Mouse (Mus musculus) c-Kit-positive CD71-positive TER-119-positive erythroid progenitor cells, embryonic 14.5 days (primary cell): ENCODE measurements around the gene Rnasel.

Source experiments
- DNase-seq: peaks from one replicate; pipeline ENCODE4 v3.0.0-alpha.2; 2013; ENCODE audit warnings: low spot score

Rnasel gene

GRCm38 (mm10) chr1:153749211-153749801, at the start of gene Rnasel:
Rnasel (plus strand) TSS chr1:153749426.
- peak; percentile 87 for DNase-seq

- DNase-seq, result no peak
Observed at GRCm38 (mm10) chr1:153700448-153701063, 48.7 kb upstream of the Rnasel start.

- DNase-seq, result no peak
Observed at GRCm38 (mm10) chr1:153701461-153701860, 47.8 kb upstream of the Rnasel start.

- no peak for DNase-seq
Observed at GRCm38 (mm10) chr1:153702166-153702852, 46.9 kb upstream of the Rnasel start.

- DNase-seq, result no peak
Observed at GRCm38 (mm10) chr1:153702853-153703410, 46.3 kb upstream of the Rnasel start.

GRCm38 (mm10) chr1:153703445-153703991, 45.7 kb upstream of the Rnasel start:
- DNase-seq, result no peak

GRCm38 (mm10) chr1:153704174-153704573, 45.1 kb upstream of the Rnasel start:
- DNase-seq, result no peak

GRCm38 (mm10) chr1:153704996-153705395, 44.2 kb upstream of the Rnasel start:
- no peak for DNase-seq

GRCm38 (mm10) chr1:153708626-153709025, 40.6 kb upstream of the Rnasel start:
- no peak for DNase-seq

GRCm38 (mm10) chr1:153709451-153709850, 39.8 kb upstream of the Rnasel start:
- DNase-seq, result no peak

- no peak for DNase-seq
Observed at GRCm38 (mm10) chr1:153711544-153712262, 37.5 kb upstream of the Rnasel start.

GRCm38 (mm10) chr1:153712633-153713032, 36.6 kb upstream of the Rnasel start:
- DNase-seq, result no peak

GRCm38 (mm10) chr1:153717990-153718389, 31.2 kb upstream of the Rnasel start:
- DNase-seq, result no peak

GRCm38 (mm10) chr1:153720935-153721334, 28.3 kb upstream of the Rnasel start:
- no peak for DNase-seq

- DNase-seq, result no peak
Observed at GRCm38 (mm10) chr1:153721565-153722310, 27.5 kb upstream of the Rnasel start.

GRCm38 (mm10) chr1:153723426-153723825, 25.8 kb upstream of the Rnasel start:
- DNase-seq, result no peak

GRCm38 (mm10) chr1:153726636-153727035, 22.6 kb upstream of the Rnasel start:
- DNase-seq, result no peak

GRCm38 (mm10) chr1:153729806-153730205, 19.4 kb upstream of the Rnasel start:
- no peak for DNase-seq

- DNase-seq, result no peak
Observed at GRCm38 (mm10) chr1:153730671-153731070, 18.6 kb upstream of the Rnasel start.

GRCm38 (mm10) chr1:153733181-153733580, 16.0 kb upstream of the Rnasel start:
- no peak for DNase-seq

GRCm38 (mm10) chr1:153734866-153735265, 14.4 kb upstream of the Rnasel start:
- DNase-seq, result no peak
